Mouse (Mus musculus): Measurements from ENCODE around the gene Tagln3. TPM values are rescaled to one million over a fixed set of nuclear protein-coding genes. Genes with fewer than 3 reads are reported as not detected.

Gene Tagln3
- total RNA-seq, 2 experiments from 2014 or later = 224 to 244 TPM

GRCm38 (mm10) chr16:45723172-45723901, 1.1 kb downstream of the Tagln3 start:
- intact Hi-C loops (cut with DNase I) = loop anchor here (10.0 kb wide), 1 partner anchor 541 kb away; no protein-coding TSS in a partner anchor
- no peak for DNase-seq (ENCODE audit: extremely low spot score in 1 of 2, low spot score in 2 of 2)

GRCm38 (mm10) chr16:45722460-45722951, 1.9 kb downstream of the Tagln3 start:
- intact Hi-C loops (cut with DNase I) = loop anchor here (10.0 kb wide), 1 partner anchor 542 kb away; no protein-coding TSS in a partner anchor
- DNase-seq (ENCODE audit: extremely low spot score in 1 of 2, low spot score in 2 of 2) = no peak

- intact Hi-C loops (cut with DNase I) = loop anchor here (10.0 kb wide), 1 partner anchor 545 kb away; no protein-coding TSS in a partner anchor
- no peak for DNase-seq (ENCODE audit: extremely low spot score in 1 of 2, low spot score in 2 of 2)
Measured at GRCm38 (mm10) chr16:45720022-45720630, 4.3 kb downstream of the Tagln3 start.

GRCm38 (mm10) chr16:45718296-45718695, 6.1 kb downstream of the Tagln3 start:
- no peak for DNase-seq (ENCODE audit: extremely low spot score in 1 of 2, low spot score in 2 of 2)
- intact Hi-C loops (cut with DNase I) = no loop called here

- intact Hi-C loops (cut with DNase I) = no loop called here
- DNase-seq (ENCODE audit: extremely low spot score in 1 of 2, low spot score in 2 of 2) = no peak
Measured at GRCm38 (mm10) chr16:45714489-45715150, 9.8 kb downstream of the Tagln3 start.

- intact Hi-C loops (cut with DNase I) = no loop called here
Measured at GRCm38 (mm10) chr16:45713878-45714277, 10.5 kb downstream of the Tagln3 start.

GRCm38 (mm10) chr16:45713261-45713660, 11.1 kb downstream of the Tagln3 start:
- intact Hi-C loops (cut with DNase I) = no loop called here
- DNase-seq (ENCODE audit: extremely low spot score in 1 of 2, low spot score in 2 of 2) = no peak

More at GRCm38 (mm10) chr16:45713878-45714277, 10.5 kb downstream of the Tagln3 start:
- no peak for DNase-seq (ENCODE audit: extremely low spot score in 1 of 2, low spot score in 2 of 2)

- intact Hi-C loops (cut with DNase I) = no loop called here
- no peak for DNase-seq (ENCODE audit: extremely low spot score in 1 of 2, low spot score in 2 of 2)
Measured at GRCm38 (mm10) chr16:45711263-45711662, 13.1 kb downstream of the Tagln3 start.

GRCm38 (mm10) chr16:45699301-45699700, 25.1 kb downstream of the Tagln3 start:
- intact Hi-C loops (cut with DNase I) = no loop called here
- DNase-seq (ENCODE audit: extremely low spot score in 1 of 2, low spot score in 2 of 2) = no peak

- DNase-seq (ENCODE audit: extremely low spot score in 1 of 2, low spot score in 2 of 2) = no peak
Measured at GRCm38 (mm10) chr16:45697996-45698395, 26.4 kb downstream of the Tagln3 start.

GRCm38 (mm10) chr16:45695445-45696160, 28.8 kb downstream of the Tagln3 start:
- intact Hi-C loops (cut with DNase I) = no loop called here
- no peak for DNase-seq (ENCODE audit: extremely low spot score in 1 of 2, low spot score in 2 of 2)

More at GRCm38 (mm10) chr16:45697996-45698395, 26.4 kb downstream of the Tagln3 start:
- intact Hi-C loops (cut with DNase I) = no loop called here

- intact Hi-C loops (cut with DNase I) = no loop called here
- no peak for DNase-seq (ENCODE audit: extremely low spot score in 1 of 2, low spot score in 2 of 2)
Measured at GRCm38 (mm10) chr16:45693558-45693957, 30.9 kb downstream of the Tagln3 start, which contains the start of gene Tmprss7. Gene Tmprss7, minus strand, starts transcription at chr16:45693658.

GRCm38 (mm10) chr16:45692851-45693250, 31.6 kb downstream of the Tagln3 start:
- peak in 1 of 2 experiments; percentile 44 for DNase-seq (ENCODE audit: extremely low spot score in 1 of 2, low spot score in 2 of 2)
- intact Hi-C loops (cut with DNase I) = no loop called here

GRCm38 (mm10) chr16:45690178-45690577, 34.2 kb downstream of the Tagln3 start:
- intact Hi-C loops (cut with DNase I) = no loop called here
- DNase-seq (ENCODE audit: extremely low spot score in 1 of 2, low spot score in 2 of 2) = peak; percentile 45 to 55

- DNase-seq (ENCODE audit: extremely low spot score in 1 of 2, low spot score in 2 of 2) = no peak
- intact Hi-C loops (cut with DNase I) = loop anchor here (10.0 kb wide), 1 partner anchor 278 kb away; no protein-coding TSS in a partner anchor
Measured at GRCm38 (mm10) chr16:45686833-45687232, 37.6 kb downstream of the Tagln3 start.

- peak in 1 of 2 experiments; percentile 58 for DNase-seq (ENCODE audit: extremely low spot score in 1 of 2, low spot score in 2 of 2)
- intact Hi-C loops (cut with DNase I) = loop anchor here (10.0 kb wide), 1 partner anchor 280 kb away; no protein-coding TSS in a partner anchor
Measured at GRCm38 (mm10) chr16:45685295-45685694, 39.1 kb downstream of the Tagln3 start.

- peak; percentile 70 to 76 for DNase-seq (ENCODE audit: extremely low spot score in 1 of 2, low spot score in 2 of 2)
- intact Hi-C loops (cut with DNase I) = loop anchor here (10.0 kb wide), 1 partner anchor 280 kb away; no protein-coding TSS in a partner anchor
Measured at GRCm38 (mm10) chr16:45684815-45685214, 39.6 kb downstream of the Tagln3 start.

- intact Hi-C loops (cut with DNase I) = no loop called here
- DNase-seq (ENCODE audit: extremely low spot score in 1 of 2, low spot score in 2 of 2) = no peak
Measured at GRCm38 (mm10) chr16:45676462-45676861, 47.9 kb downstream of the Tagln3 start.

Measured in left cerebral cortex, postnatal 10 days (tissue).